Mouse (Mus musculus) intestine, embryonic 16.5 days (tissue): ENCODE measurements around the gene Sipa1l1. TPM values are rescaled to one million over a fixed set of nuclear protein-coding genes. Genes with fewer than 3 reads are reported as not detected.

Experiments used
- ATAC-seq: fragments of 200-750 bp; cut with Nextera tagmentation; 2 replicates; pipeline ENCODE4 v1.8.0; 2017; ENCODE audit warnings: moderate TSS enrichment, moderate library complexity
- H3K27ac ChIP-seq: fragments of 300-500 bp; sonication (generic); 2 replicates; pipeline ENCODE4 v1.5.1; 2014; ENCODE audit warnings: mild to moderate bottlenecking, low read length
- H3K27me3 ChIP-seq: fragments of 300-500 bp; sonication (generic); replicated peaks from 2 replicates; pipeline ENCODE4 v1.6.1; 2014; ENCODE audit warnings: low read length, control low read depth, mixed read lengths; ENCODE audit not compliant: control insufficient read depth, insufficient read depth
- H3K36me3 ChIP-seq: fragments of 300-500 bp; sonication (generic); 2 replicates; pipeline ENCODE4 v1.6.1; 2014; ENCODE audit warnings: low read length, control low read depth; ENCODE audit not compliant: control insufficient read depth, insufficient read depth
- H3K4me1 ChIP-seq: fragments of 300-500 bp; sonication (generic); 2 replicates; pipeline ENCODE4 v1.6.1; 2014; ENCODE audit warnings: low read length, control low read depth, mixed read lengths; ENCODE audit not compliant: control insufficient read depth, insufficient read depth
- H3K4me2 ChIP-seq: fragments of 300-500 bp; sonication (generic); 2 replicates; pipeline ENCODE4 v1.6.1; 2014; ENCODE audit warnings: low read depth, low read length, control low read depth
- H3K4me3 ChIP-seq: fragments of 300-500 bp; sonication (generic); 2 replicates; pipeline ENCODE4 v1.5.1; 2014; ENCODE audit warnings: mild to moderate bottlenecking, low read length
- H3K9ac ChIP-seq: fragments of 300-500 bp; sonication (generic); 2 replicates; pipeline ENCODE4 v1.6.1; 2014; ENCODE audit warnings: low read depth, low read length
- H3K9me3 ChIP-seq: fragments of 300-500 bp; sonication (generic); 2 replicates; pipeline ENCODE4 v1.6.1; 2016; ENCODE audit warnings: low read length, control low read depth; ENCODE audit not compliant: control insufficient read depth
- WGBS: fragments of 180-500 bp; shearing (Covaris S2); extraction: QIAGEN DNeasy Blood & Tissue Kit; methylation state at CpG from one replicate; pipeline ENCODE4 v1.1.7; 2014; 5-methylcytosine and 5-hydroxymethylcytosine counted together
- polyA plus RNA-seq: library from polyadenylated mRNA; unstranded; fragments of >200 nt; fragmentation: Nextera tagmentation; extraction: Ambion mirVana; gene quantifications from 2 replicates; pipeline ENCODE4 v1.2.1, GENCODE M21; 2015

Gene Sipa1l1
- polyA plus RNA-seq, 1 experiment from 2014 or later: 21.2 TPM

DNA sequence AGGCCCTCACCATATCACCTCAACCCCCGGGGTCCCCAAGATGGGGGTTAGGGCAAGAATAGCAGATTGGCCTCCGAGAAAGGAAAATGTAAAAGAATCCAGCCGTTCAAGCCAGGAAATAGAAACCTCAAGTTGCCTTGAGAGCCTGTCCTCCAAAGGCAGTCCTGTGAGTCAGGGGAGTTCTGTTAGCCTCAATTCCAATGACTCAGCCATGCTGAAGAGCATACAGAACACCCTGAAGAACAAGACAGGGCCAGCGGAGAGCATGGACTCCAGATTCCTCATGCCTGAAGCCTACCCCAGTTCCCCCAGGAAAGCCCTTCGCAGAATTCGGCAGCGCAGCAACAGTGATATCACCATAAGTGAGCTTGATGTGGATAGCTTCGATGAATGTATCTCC, 172.1 kb downstream of the Sipa1l1 start:
- Histone ChIP-seq H3K4me1 (peaks cover 4% of the 10 kb centered on the region; the same call in 1 of the 2 replicates), H3K27me3 (no peaks in the 10 kb centered on the region), H3K27ac (no peak overlapping the region), H3K36me3 (peaks cover 5% of the 10 kb centered on the region; the same call in 1 of the 2 replicates), H3K9me3 (no peaks in the 10 kb centered on the region), H3K4me2 (no peak overlapping the region), H3K4me3 (no peak overlapping the region), H3K9ac (no peak overlapping the region)
- no peak for ATAC-seq
- WGBS: 96% methylated on average over 8 of the region's 8 CpGs

DNA sequence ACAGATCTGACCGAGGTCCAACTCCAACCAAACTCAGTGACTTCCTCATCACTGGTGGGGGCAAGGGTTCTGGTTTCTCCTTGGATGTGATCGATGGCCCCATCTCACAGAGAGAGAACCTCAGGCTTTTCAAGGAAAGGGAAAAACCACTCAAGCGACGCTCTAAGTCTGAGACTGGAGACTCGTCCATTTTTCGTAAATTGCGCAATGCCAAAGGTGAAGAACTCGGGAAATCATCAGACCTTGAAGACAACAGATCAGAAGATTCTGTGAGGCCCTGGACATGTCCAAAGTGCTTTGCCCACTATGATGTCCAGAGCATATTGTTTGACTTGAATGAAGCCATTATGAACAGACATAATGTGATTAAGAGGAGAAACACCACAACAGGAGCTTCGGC, 172.6 kb downstream of the Sipa1l1 start:
- H3K4me2 ChIP-seq: no peak overlapping the region
- H3K27ac ChIP-seq: no peak overlapping the region
- H3K4me1 ChIP-seq: peaks cover 4% of the 10 kb centered on the region; the same call in 1 of the 2 replicates
- H3K4me3 ChIP-seq: no peak overlapping the region
- peaks cover 5% of the 10 kb centered on the region; the same call in 1 of the 2 replicates for H3K36me3 ChIP-seq
- 96% methylated on average over 9 of the region's 9 CpGs for WGBS
- no peak for ATAC-seq
- no peaks in the 10 kb centered on the region for H3K9me3 ChIP-seq
- H3K27me3 ChIP-seq: no peaks in the 10 kb centered on the region
- no peak overlapping the region for H3K9ac ChIP-seq

DNA sequence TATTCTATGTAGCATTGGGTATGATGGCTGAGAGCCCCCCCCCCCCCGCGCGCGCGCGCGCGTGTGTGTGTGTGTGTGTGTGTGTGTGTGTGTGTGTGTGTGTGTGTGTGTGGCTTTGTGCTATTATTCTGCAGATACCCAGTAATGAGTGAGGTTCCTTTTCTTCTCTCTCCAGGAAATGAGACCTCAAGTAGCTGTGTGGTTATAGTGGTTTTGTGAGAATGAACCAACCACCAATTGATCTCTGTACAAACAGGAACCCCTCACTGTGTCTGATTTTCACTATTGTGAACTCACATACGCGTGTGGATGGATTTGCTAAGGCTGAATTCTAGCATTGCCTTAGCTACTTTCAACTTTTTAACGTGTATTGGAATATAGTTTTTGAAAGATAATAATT, 181.0 kb downstream of the Sipa1l1 start:
- Histone ChIP-seq H3K9ac (no peak overlapping the region), H3K9me3 (no peaks in the 10 kb centered on the region), H3K4me3 (no peak overlapping the region), H3K27me3 (no peaks in the 10 kb centered on the region), H3K36me3 (no peaks in the 10 kb centered on the region), H3K4me2 (no peak overlapping the region), H3K27ac (no peak overlapping the region), H3K4me1 (peaks cover 2% of the 10 kb centered on the region)
- no peak for ATAC-seq
- 94% methylated on average over 8 of the region's 11 CpGs for WGBS

DNA sequence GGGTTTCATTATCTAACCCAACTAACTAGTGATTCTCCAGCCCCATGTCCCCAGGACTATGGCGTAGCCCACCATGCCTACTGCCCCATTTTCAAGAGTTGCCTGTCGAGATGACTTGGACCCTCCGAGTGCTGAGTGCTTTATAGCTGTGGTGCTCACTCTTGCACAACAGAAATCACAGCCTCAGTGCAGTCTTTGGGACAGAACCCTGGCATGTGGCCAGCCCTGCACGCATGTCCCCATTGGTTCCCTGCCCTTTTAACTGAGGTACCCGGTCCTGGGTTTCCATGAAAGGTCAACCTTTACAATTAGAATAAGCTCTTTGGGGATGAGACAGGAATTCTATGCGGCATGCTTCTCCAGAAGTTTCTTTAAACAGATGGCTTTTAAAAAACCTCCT, 181.8 kb downstream of the Sipa1l1 start:
- WGBS: 78% methylated on average over 6 of the region's 6 CpGs
- H3K27ac ChIP-seq: no peak overlapping the region

DNA sequence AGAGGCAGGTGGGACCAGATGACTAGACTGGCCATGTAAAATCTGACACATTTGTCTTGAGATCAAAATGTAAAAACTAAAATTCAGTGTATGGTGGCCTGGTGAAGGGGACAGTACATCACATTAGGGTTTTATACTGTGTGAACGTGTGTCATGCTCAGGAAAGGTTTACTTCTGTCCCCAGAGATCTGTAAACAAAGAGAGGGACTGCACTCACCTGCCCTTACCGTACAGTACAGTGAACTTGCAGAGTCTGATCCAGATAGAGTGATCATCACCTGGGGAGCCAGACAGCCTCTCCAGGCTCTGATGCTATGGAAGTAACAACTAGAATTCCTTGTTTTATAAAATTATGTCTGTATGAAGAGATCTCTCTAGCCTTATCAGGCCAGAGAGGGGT, 184.5 kb downstream of the Sipa1l1 start:
- no peak for ATAC-seq
- no peaks in the 10 kb centered on the region for H3K9me3 ChIP-seq
- no peaks in the 10 kb centered on the region for H3K36me3 ChIP-seq
- no peaks in the 10 kb centered on the region for H3K27me3 ChIP-seq
- H3K4me1 ChIP-seq: peaks cover 7% of the 10 kb centered on the region
- H3K27ac ChIP-seq: no peak overlapping the region
- no peak overlapping the region for H3K9ac ChIP-seq
- H3K4me2 ChIP-seq: no peak overlapping the region
- no peak overlapping the region for H3K4me3 ChIP-seq
- 49% methylated on average over 2 of the region's 2 CpGs for WGBS

More for the DNA sequence above, 181.8 kb downstream of the Sipa1l1 start:
- Histone ChIP-seq H3K9ac (no peak overlapping the region), H3K4me3 (no peak overlapping the region), H3K4me1 (peaks cover 7% of the 10 kb centered on the region), H3K27me3 (no peaks in the 10 kb centered on the region), H3K4me2 (no peak overlapping the region), H3K9me3 (no peaks in the 10 kb centered on the region), H3K36me3 (no peaks in the 10 kb centered on the region)
- ATAC-seq: no peak

DNA sequence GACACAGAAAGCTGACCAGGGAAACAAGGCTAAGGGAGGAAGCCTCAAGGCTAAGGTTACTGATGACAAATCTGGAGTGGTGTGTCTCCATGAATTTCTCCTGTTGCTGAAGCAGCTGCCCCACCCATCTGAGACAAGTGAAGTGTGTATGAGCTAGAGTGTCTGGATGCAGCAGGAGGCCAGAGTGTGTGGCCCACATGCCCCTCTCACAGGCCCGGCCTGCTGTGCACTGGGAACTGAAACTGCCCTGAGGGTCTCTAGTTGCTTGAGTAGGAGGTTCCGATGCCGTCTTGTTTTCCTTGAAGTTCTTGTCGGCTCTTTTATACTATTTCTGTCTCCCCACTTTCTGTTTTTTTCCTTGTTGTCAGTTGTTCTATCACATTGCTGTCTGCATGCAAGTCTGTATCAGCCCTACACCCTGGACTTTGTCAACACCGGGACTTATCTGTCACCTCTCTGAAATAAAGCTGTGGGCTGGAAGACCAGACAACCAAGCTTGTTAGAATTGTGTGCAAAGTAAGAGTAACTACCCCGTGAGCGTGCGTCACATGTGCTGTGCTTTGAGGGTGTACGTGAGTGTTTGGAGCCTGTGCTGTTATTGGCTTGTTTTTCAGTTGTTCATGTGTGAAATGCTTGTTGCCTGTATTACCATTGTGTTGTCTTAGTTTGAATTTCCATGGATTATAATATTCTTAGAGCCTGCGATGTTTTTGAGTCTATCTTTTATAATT, 186.5 kb downstream of the Sipa1l1 start:
- no peak for ATAC-seq
- no peaks in the 10 kb centered on the region for H3K36me3 ChIP-seq
- 74% methylated on average over 10 of the region's 10 CpGs for WGBS
- H3K4me1 ChIP-seq: peaks cover 7% of the 10 kb centered on the region
- no peak overlapping the region for H3K4me2 ChIP-seq
- no peaks in the 10 kb centered on the region for H3K27me3 ChIP-seq
- no peak overlapping the region for H3K9ac ChIP-seq
- no peak overlapping the region for H3K4me3 ChIP-seq
- no peaks in the 10 kb centered on the region for H3K9me3 ChIP-seq
- no peak overlapping the region for H3K27ac ChIP-seq

DNA sequence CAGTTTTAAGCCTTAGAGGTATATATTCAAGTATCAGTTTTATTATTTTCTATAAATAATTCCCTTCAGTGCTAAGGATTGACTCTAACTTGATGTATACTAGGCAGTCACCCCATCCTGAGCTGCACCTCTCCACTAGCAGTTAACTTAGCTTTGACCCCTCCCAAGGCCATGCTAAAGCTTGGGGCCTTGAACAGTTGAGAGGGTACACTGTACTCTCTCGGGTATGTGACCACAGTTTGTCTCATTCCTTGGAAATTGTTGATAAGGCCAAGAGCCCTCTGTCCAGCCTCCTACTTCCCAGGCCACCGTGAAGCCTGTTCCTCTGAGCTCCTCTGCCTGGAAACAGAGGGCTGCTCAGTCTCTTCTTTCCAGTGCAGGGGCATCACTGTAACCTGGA, 187.4 kb downstream of the Sipa1l1 start:
- Histone ChIP-seq H3K9me3 (no peaks in the 10 kb centered on the region), H3K4me2 (no peak overlapping the region), H3K36me3 (no peaks in the 10 kb centered on the region), H3K27me3 (no peaks in the 10 kb centered on the region), H3K4me1 (peaks cover 7% of the 10 kb centered on the region), H3K4me3 (no peak overlapping the region), H3K27ac (no peak overlapping the region), H3K9ac (no peak overlapping the region)
- WGBS: 60% methylated on average over 2 of the region's 2 CpGs
- no peak for ATAC-seq

DNA sequence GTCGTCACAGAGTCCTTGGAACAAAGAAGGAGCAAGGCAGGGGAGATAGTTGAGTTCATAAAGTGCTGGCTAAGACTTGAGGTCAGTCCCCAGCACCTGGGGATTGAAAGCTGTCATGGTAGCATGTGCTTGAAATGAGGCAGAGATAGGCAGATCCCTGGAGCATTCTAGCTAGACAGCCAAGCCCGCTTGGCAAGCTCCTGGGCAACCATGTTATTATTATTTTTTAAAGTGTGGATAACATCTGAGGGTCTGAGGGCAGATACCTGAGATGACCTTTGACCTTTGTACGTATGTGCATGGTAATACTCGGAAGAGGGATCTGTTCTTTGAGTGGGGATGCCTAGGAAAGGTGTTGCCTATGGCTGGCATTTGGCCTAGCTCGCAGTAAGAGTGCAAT, 188.3 kb downstream of the Sipa1l1 start:
- no peaks in the 10 kb centered on the region for H3K36me3 ChIP-seq
- no peak for ATAC-seq
- no peaks in the 10 kb centered on the region for H3K27me3 ChIP-seq
- WGBS: 86% methylated on average over 5 of the region's 5 CpGs
- no peaks in the 10 kb centered on the region for H3K9me3 ChIP-seq
- H3K27ac ChIP-seq: no peak overlapping the region
- H3K4me3 ChIP-seq: no peak overlapping the region
- peaks cover 7% of the 10 kb centered on the region for H3K4me1 ChIP-seq
- H3K9ac ChIP-seq: no peak overlapping the region
- H3K4me2 ChIP-seq: no peak overlapping the region

DNA sequence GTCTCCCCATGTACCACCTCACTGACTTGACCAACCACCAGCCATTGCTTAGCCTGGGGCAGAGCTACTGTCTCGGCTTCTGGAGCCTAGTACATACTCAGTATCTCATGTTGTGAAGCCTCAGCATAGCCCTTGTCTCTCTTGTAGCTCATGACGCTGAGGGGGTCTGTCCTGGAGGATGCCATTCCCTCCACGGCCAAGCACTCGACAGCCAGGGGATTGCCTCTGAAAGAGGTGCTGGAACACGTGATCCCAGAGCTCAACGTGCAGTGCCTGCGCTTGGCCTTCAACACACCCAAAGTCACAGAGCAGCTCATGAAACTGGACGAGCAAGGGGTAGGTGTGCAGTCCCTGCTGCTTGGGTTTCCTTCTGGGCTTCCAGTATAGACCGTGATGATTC, 193.7 kb downstream of the Sipa1l1 start:
- no peak overlapping the region for H3K27ac ChIP-seq
- ATAC-seq: no peak
- no peaks in the 10 kb centered on the region for H3K9me3 ChIP-seq
- H3K4me1 ChIP-seq: peaks cover 8% of the 10 kb centered on the region; the same call in 1 of the 2 replicates
- H3K4me2 ChIP-seq: no peak overlapping the region
- no peak overlapping the region for H3K4me3 ChIP-seq
- 85% methylated on average over 9 of the region's 9 CpGs for WGBS
- H3K36me3 ChIP-seq: no peaks in the 10 kb centered on the region
- no peak overlapping the region for H3K9ac ChIP-seq
- H3K27me3 ChIP-seq: no peaks in the 10 kb centered on the region

DNA sequence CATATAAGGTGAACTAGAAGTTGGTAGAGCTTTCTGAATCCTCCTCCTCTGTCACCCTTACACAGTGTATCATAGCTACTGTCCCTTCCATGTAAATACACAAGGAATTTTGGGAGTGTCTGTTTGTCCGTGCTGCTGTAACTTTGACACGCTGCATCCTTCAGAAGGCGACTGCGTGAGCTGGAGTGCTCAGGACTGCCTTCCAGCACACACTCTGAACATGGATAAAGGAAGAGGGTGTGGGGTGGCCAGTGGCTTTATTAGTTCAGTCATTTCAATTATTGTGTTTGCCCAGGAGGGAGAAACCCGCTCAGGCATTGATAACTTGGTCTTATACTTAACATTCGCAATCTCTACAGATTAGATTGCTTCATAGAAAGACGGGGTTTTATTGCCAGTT, 195.1 kb downstream of the Sipa1l1 start:
- Histone ChIP-seq H3K27me3 (no peaks in the 10 kb centered on the region), H3K4me1 (peaks cover 8% of the 10 kb centered on the region; the same call in 1 of the 2 replicates), H3K27ac (no peak overlapping the region), H3K36me3 (no peaks in the 10 kb centered on the region), H3K4me2 (no peak overlapping the region), H3K9ac (no peak overlapping the region), H3K9me3 (no peaks in the 10 kb centered on the region), H3K4me3 (no peak overlapping the region)
- 64% methylated on average over 7 of the region's 7 CpGs for WGBS
- ATAC-seq: 0 out of 2 replicates have a peak, but pooled peaks have one; percentile 41
